Mouse (Mus musculus): ENCODE results near the gene Met. TPM values are rescaled to one million over a fixed set of nuclear protein-coding genes. Genes with fewer than 3 reads are reported as not detected.

Met gene
- total and polyA plus RNA-seq, 3 experiments = 0.13 to 0.53 (median 0.26) TPM

- DNase-seq (ENCODE audit: extremely low read depth) = no peak
- no peaks in the 10 kb centered on the region for H3K9me3 ChIP-seq (replicated peaks; ENCODE audit: low read length)
- no peaks in the 10 kb centered on the region for H3K79me2 ChIP-seq (replicated peaks; ENCODE audit: control insufficient read depth, extremely low read depth, insufficient read depth, poor library complexity, severe bottlenecking)
- H3K9ac ChIP-seq (ENCODE audit: insufficient read depth, low read depth) = no peak overlapping the region
- H3K4me2 ChIP-seq (ENCODE audit: insufficient read depth, low read depth, poor library complexity, severe bottlenecking) = no peak overlapping the region
- in situ Hi-C loops (cut with MboI; ENCODE audit: low pct_ligation_motif_present, low pct_unique_long_range_greater_than_20kb, low sequenced_read_pairs) (no loop called here), dilution Hi-C loops (cut with MboI; ENCODE audit: extremely low pct_ligation_motif_present, extremely low pct_unique_long_range_greater_than_20kb, low sequenced_read_pairs) (no loop called here)
- peaks cover 2% of the 10 kb centered on the region for H3K27me3 ChIP-seq (replicated peaks)
- H3K36me3 ChIP-seq (replicated peaks in 1 of 2; ENCODE audit: control insufficient read depth in 1 of 2, insufficient read depth in 1 of 2, low read length in 1 of 2) = no peaks in the 10 kb centered on the region
- TF ChIP-seq ZC3H11A (IDR thresholded peaks at IDR 0.05; ENCODE audit: low read depth, low read length) (no peak), USF2 (conservative IDR thresholded peaks at IDR 0.05; ENCODE audit: low read depth, low read length) (no peak), E2F4 (IDR thresholded peaks at IDR 0.05; ENCODE audit: insufficient replicate concordance, low read depth, low read length) (no peak), ZNF384 (IDR thresholded peaks at IDR 0.05; ENCODE audit: low read depth, low read length) (no peak), UBTF (IDR thresholded peaks at IDR 0.05; ENCODE audit: low read depth, low read length) (no peak), CHD1 (IDR thresholded peaks at IDR 0.05; ENCODE audit: low read depth, low read length) (no peak), TBP (conservative IDR thresholded peaks at IDR 0.05; ENCODE audit: low read depth, low read length) (no peak), MAZ (IDR thresholded peaks at IDR 0.05; ENCODE audit: low read depth, low read length) (no peak), SMC3 (IDR thresholded peaks at IDR 0.05; ENCODE audit: low read depth, low read length) (no peak), ZKSCAN1 (IDR thresholded peaks at IDR 0.05; ENCODE audit: borderline replicate concordance, low read depth, low read length) (no peak), IRF4 (IDR thresholded peaks at IDR 0.05; ENCODE audit: low read depth, low read length) (no peak), JUN (IDR thresholded peaks at IDR 0.05; ENCODE audit: insufficient read depth, low read depth, low read length) (no peak), EP300 (IDR thresholded peaks at IDR 0.05; ENCODE audit: low read length) (no peak), CHD2 (IDR thresholded peaks at IDR 0.05; ENCODE audit: low read length) (no peak), GABPA (IDR thresholded peaks at IDR 0.05; ENCODE audit: insufficient replicate concordance, low read depth, low read length) (no peak), MXI1 (IDR thresholded peaks at IDR 0.05; ENCODE audit: low read depth, low read length) (no peak), POLR2AphosphoS2 (IDR thresholded peaks at IDR 0.05; ENCODE audit: low read depth, low read length) (no peak)
- H3K4me1 ChIP-seq (ENCODE audit: control insufficient read depth in 1 of 2, insufficient read depth in 2 of 2) = peaks cover 0 to 4% of the 10 kb centered on the region in 2 experiments; a peak in 1 of 4 replicates
- no peak overlapping the region for H3K27ac ChIP-seq (ENCODE audit: insufficient read depth, low read depth)
- H3K4me3 ChIP-seq (replicated peaks in 1 of 3; ENCODE audit: low read depth in 2 of 3, low read length in 2 of 3, poor library complexity in 1 of 3) = no peak overlapping the region
Observed at GRCm38 (mm10) chr6:17468993-17469392, 5.4 kb downstream of the Met start.

GRCm38 (mm10) chr6:17473128-17473527, 9.5 kb downstream of the Met start:
- Histone ChIP-seq H3K4me3 (replicated peaks in 1 of 3; ENCODE audit: low read depth in 2 of 3, low read length in 2 of 3, poor library complexity in 1 of 3) (no peak overlapping the region), H3K36me3 (replicated peaks in 1 of 2; ENCODE audit: control insufficient read depth in 1 of 2, insufficient read depth in 1 of 2, low read length in 1 of 2) (no peaks in the 10 kb centered on the region), H3K9ac (ENCODE audit: insufficient read depth, low read depth) (no peak overlapping the region), H3K4me2 (ENCODE audit: insufficient read depth, low read depth, poor library complexity, severe bottlenecking) (no peak overlapping the region), H3K79me2 (replicated peaks; ENCODE audit: control insufficient read depth, extremely low read depth, insufficient read depth, poor library complexity, severe bottlenecking) (no peaks in the 10 kb centered on the region), H3K27ac (ENCODE audit: insufficient read depth, low read depth) (no peak overlapping the region), H3K4me1 (ENCODE audit: control insufficient read depth in 1 of 2, insufficient read depth in 2 of 2) (no peaks in the 10 kb centered on the region; a peak in 1 of 4 replicates), H3K9me3 (replicated peaks; ENCODE audit: low read length) (no peaks in the 10 kb centered on the region), H3K27me3 (replicated peaks) (peaks cover under 1% of the 10 kb centered on the region)
- no peak for DNase-seq (ENCODE audit: extremely low read depth)
- TF ChIP-seq CHD1 (IDR thresholded peaks at IDR 0.05; ENCODE audit: low read depth, low read length) (no peak), MEF2A (IDR thresholded peaks at IDR 0.05; ENCODE audit: borderline replicate concordance, low read depth, low read length) (no peak), MAX (IDR thresholded peaks at IDR 0.05; ENCODE audit: low read length) (no peak), TCF12 (IDR thresholded peaks at IDR 0.05; ENCODE audit: low read depth, low read length) (no peak), RCOR1 (conservative IDR thresholded peaks at IDR 0.05; ENCODE audit: low read depth, low read length) (no peak), CHD2 (IDR thresholded peaks at IDR 0.05; ENCODE audit: low read length) (no peak)
- dilution Hi-C loops (cut with MboI; ENCODE audit: extremely low pct_ligation_motif_present, extremely low pct_unique_long_range_greater_than_20kb, low sequenced_read_pairs) (no loop called here), in situ Hi-C loops (cut with MboI; ENCODE audit: low pct_ligation_motif_present, low pct_unique_long_range_greater_than_20kb, low sequenced_read_pairs) (no loop called here)
